Mouse (Mus musculus): ENCODE results near the gene Arhgap21.

The Arhgap21 gene

DNA sequence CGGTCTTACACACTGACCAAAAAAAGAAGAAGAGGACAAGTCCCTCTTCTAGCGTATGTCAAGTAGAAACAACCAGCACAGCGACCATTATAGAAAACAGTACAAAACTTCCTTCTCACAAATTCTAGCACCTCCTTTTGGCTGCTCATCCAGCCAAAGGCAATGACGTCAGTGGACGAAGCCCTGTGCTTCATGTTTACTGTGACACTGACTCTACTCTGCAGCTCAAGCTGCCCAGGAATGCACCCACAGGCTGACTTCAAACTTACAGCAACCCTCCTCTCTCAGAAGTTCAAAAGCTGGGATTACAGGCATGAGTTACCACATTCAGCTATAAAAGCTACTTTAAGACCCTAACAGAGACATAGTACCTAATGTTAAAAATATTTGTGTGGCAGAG is 72.2 kb downstream of the Arhgap21 start:
- no peak for DNase-seq (ENCODE audit: low spot score in 2 of 2)

DNA sequence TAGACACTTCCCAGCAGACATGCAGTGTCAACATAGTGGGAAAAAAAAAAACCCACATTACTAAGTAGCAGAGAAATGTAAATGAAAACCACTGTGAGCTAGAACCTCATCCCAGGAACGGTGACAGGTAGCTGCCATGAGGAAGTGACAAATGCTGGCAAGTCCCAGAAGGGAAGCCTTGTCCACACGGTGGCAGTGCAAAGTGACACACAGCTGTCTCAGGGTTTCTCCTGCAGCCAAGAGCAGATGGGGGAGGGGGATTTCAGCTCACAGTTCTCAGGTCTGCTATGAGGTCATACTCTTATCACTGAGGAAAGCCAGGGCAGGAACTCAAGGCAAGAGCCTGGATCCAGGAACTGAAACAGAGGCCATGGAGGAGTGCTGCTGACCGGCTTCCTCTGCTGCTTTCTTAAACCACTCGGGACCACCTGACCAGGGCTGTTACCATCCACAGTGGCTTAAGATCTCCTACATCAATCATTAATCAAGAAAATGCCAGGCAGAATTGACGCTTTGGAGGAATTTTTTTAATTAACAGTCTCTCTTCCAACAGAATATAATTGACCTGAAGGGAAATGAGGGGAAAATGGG is 74.5 kb downstream of the Arhgap21 start:
- no peak for DNase-seq (ENCODE audit: low spot score in 2 of 2)

DNA sequence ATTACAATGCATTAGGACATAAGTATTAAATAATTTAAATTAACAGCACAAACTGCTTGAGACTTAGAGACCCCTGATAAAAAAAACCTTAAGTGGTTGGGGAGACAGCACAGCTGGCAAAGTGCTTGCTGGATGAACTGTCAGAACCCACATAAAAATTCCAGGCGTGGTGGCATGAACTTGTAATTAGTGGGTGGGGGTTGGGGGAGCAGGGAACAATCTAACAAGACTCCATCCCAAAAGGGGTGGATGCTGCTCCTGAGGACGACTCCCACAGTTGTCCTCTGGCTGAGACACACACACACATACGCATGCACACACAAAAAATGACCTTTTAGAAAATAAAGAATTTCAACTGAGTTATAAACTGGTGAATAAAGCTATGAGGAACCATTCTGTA is 79.9 kb downstream of the Arhgap21 start:
- no peak for DNase-seq (ENCODE audit: low spot score in 2 of 2)

DNA sequence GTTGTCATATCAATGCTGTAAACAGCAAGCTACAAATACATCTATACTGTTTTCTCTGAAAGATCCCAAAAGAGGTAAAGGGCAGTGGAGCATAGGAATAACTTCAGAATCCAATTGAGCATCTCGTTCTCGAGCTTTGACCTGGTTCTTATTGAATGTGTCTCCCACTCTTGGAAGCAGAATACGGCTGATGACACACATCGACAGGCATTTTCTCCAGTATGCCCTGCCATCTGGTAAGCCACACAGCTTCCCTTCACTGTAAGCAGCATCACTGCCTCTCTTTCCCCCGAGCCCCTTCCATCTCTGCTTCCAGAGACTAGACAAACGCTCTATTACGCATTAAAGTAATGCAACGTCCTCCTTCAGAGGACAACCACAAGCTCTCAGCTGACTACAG is 85.4 kb downstream of the Arhgap21 start:
- DNase-seq (ENCODE audit: low spot score in 2 of 2), result no peak

DNA sequence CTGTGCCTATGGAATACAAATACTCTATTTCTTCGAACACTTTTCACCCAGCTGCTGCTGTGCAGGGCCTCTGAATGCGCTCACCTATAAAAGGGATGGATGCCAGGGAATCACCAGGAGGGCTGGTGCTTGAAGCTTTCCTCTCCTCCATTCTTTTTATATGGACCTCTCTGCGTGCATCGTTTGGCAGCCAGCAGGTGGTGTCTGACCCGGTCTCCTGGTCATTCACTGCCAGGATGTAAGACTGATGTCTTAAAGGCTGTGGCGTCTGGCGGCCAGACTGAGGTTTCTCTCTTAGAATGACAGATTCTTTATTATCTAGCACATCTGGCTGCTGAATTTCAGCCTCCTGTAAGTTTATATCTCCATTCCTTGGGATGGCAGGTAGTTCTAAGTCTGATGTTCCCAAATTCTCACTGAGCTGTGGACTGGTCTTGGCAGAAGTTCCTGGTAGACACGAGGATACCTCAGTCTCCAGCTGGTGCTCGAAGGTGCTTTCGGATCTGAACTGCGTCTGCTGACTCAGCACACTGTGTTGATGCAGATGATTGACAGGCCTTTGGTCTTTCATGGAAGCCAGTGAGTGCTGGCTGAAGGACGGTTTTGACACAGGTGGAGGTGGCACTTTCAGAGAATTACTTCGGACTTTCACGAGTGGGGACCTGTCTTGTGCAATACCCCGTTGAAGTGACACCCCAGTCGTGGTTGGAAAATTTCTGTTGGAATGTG is 88.6 kb downstream of the Arhgap21 start:
- no peak for DNase-seq (ENCODE audit: low spot score in 2 of 2)

DNA sequence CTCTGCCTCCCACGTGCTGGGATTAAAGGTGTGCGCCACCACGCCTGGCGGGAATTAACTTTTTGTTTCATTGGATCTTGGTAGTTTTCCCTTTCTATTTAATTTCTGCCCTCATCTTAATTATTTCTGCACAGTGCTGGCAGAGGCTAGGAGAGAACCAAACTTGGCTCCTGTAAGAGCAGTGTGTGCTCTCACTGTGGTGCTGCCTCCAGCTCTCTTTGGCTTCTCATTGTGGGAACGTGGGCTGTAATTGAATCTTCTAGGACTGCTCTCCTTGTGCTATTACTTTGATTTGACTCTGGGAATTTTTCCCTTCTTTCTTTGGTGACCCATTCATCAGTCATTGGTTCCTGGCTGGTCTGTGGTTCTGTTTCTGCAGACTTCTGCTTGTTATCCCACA is 94.1 kb downstream of the Arhgap21 start:
- no peak for DNase-seq (ENCODE audit: low spot score in 2 of 2)

DNA sequence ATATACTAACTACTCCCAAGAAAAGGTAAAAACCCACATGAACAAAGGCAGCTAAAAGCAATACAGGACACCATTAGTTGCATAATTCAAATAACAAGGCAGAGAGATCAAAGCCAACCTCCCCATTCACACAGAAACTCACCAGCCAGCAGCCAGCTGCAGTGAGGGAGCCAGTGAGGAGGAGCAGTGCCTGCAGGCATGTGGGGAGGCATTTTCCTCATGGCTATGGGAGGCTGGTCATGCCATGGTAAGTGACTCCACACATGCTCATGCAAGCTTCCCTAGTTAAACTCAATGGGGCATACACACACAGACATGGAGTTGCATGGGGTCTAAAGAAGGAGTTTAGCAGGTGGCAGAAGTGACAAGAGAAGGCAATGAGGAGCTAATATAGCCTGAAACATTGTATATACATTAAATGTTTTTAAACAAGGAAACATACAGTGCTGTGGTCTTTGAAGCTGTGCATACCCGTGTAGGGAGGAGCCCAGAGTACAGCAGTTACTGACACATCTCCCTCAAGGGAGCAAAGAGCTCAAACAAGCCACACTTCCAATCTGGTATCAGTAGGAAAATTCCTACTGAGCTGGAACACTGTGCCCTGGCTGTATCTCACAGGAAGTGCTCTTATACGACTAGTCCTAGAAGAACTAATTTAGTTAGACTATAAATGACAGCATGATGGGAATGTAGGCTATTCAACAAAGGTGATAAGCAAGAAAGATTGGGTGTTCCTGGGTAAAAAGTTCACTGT is 99.3 kb downstream of the Arhgap21 start:
- DNase-seq (ENCODE audit: low spot score in 2 of 2), result no peak

DNA sequence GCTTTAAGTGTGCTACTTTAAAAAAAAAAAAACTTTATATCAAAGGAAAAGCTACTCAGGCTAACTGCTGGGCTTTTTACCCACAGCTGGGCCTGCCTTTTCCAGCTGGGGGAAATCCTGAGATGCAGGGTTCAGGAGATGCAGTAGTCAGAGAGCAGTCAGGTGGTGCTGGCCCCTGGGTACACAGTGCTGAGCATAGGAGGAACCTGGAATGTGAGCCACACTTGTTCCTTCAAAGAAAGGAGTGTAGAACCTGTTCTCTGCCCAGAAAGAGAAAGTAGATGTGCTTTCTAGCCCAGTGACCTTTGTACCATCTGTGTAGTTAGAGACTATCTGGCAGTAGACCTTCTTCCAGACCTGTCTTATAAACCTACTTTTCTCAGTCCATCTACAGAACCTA is 100.6 kb downstream of the Arhgap21 start:
- no peak for DNase-seq (ENCODE audit: low spot score in 2 of 2)

DNA sequence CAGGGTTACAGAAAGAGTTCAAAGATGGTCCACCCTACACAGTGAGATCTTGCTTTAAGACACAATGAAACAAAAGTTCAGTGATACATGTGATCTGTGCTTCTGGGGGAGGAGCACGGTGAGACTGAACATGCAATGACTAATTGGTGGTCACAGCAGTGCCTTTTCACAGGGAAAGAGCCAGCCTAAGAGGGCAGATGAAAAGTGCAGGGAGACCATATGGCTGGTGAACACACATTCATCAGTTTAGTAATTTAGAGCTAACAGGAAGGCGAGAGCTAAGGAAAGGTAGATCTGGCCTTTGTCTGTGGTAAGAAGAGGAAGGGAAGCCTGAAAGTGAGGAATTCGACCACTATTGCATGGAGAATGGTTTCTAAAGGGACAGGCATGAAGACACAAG is 102.9 kb downstream of the Arhgap21 start:
- DNase-seq (ENCODE audit: low spot score in 2 of 2), result no peak

DNA sequence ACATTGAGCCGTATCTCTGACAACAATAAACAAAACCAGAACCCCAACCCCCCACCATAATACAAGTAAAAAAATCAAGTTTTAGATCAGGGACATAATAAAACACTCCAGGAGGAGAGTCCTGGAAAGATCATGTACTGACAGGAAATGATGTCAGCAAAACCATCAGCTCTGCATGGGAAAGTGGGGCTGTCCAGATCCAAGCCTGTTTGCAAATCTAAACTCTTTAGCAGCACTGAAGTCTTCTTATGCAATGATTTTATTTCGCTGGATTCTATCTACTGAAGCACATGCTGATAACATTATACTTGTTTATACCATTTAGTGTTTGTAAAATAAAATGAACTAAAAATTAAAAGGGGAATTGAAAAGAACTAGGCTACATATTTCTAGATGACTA is 104.1 kb downstream of the Arhgap21 start:
- no peak for DNase-seq (ENCODE audit: low spot score in 2 of 2)

DNA sequence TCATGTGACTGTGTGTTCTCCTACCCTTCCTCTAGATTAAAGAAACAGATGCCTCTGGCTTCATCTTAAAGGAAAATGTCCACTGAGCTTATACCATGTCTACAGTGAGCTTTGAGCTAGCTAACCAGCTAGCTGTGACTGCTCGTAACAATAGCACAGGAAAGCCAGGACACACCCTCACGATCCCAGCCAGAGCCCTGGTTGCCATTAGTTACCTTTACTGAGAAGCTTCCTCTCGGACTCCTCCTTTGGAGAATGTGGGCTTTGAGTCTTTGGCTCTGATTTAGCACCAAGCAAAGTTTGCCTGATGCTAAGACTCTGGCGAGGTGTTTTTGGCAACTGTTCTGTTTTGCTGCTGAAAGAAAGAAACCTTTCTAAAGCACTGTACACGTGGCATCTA is 107.9 kb downstream of the Arhgap21 start:
- no peak for DNase-seq (ENCODE audit: low spot score in 2 of 2)

DNA sequence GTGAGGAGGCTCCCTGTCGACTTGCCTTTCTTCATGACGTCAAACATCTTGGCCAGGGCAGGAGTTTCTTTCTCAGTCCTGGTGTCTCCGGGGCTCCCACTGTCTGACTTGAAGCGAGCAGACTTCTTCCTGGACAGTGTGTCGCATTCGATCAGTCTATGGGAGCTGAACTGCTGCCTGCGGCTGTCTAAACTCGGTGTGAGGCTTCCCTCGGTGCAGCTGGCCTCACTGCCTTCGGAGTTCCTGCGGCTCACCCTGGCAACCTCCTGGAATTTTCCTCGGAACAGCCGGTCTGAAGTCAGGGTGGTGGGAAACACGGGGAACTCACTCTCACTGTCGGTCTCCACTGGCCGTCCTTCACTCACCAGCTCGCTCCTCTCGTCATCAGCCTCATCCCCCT is 119.3 kb downstream of the Arhgap21 start:
- DNase-seq (ENCODE audit: low spot score in 2 of 2), result no peak

DNA sequence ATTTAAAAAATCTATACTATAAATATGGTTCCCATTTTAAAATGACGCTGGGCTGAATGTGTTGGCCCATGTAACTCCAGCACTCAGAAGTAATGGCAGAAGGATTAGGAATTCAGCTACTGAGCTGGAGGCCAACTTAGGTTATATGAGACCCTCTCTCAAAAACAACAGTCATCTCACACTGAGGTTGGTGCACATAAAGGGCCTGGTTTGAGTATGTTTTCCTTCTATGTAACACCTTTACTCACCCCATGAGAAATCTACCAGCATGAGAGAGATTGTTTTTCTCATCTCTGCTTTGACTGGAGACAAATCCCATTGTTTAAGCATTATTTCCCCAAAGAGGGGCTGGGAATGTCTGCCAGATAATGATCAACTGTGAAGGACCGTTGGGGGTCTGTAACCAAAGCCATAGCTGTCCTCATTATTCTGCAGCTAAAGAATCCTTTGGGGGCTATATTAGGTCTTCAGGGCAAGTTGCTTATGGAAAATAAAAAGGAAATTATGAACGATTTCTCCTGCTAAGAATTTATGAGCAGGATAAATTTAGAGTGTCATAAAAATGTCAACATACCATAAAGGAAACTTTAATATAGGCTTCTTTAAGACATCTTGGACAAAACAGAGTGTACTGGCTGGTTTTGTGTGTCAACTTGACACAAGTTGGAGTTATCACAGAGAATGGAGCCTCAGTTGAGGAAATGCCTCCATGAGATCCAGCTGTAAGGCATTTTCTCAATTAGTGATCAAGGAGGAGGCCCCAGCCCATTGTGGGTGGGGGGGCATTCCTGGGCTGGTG is 136.9 kb downstream of the Arhgap21 start:
- no peak for DNase-seq (ENCODE audit: low spot score in 2 of 2)

DNA sequence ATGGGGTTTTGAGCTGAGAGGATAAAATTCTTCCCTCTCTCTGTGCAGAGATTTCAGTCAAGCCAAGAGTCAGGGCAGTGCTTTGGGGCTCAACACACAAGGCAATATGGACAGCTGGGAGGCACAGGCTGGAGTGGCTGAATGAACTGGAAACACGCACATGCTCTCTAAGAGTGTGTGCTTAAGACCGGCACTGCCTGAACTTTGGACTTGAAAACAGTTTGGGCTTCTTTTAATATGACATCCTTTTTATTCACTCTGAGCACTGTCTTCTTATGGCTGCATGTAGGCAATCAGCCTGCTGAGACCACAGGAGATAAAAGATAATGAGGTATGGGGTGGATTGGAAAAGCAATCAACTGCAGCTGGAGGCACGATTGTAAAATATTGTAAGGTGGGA is 137.8 kb downstream of the Arhgap21 start:
- no peak for DNase-seq (ENCODE audit: low spot score in 2 of 2)

DNA sequence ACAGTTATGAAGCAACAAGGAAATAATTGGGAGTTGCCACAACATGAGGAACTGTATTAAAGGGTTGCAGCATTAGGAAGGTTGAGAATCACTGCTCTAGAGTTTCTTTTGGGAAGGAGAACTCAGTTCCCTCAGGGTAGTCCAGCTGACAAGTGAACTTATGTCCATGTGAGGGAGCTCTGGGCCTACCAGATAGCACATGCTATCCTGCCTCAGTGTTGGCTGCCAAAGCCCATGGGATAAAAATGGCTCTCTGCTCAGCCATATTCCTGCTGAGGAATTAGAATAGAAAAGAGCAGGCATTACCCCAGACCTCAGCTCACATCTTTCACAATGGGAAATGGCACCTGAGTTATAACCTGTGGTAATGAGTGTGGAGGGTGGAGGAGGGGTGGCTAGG is 142.4 kb downstream of the Arhgap21 start:
- no peak for DNase-seq (ENCODE audit: low spot score in 2 of 2)

DNA sequence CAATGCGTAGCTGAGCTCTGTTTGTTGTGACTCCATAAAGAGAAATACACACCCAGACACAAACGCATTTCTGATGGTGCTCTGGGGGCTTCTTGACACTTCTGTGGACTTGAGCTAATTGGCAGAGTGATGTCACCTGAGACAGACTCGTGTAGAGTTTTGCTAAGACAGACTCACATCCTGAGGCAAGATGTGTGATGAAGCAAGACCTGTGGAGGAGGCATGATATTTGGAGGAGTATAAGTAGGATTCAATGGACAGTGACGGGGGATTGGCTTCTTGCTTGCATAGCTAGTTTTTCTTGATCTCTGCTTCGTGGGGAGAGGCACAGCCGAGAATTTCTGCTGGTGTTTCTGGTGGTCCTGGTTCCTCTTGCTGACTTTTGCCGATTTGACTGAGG is 150.5 kb downstream of the Arhgap21 start:
- DNase-seq (ENCODE audit: low spot score in 2 of 2), result no peak

DNA sequence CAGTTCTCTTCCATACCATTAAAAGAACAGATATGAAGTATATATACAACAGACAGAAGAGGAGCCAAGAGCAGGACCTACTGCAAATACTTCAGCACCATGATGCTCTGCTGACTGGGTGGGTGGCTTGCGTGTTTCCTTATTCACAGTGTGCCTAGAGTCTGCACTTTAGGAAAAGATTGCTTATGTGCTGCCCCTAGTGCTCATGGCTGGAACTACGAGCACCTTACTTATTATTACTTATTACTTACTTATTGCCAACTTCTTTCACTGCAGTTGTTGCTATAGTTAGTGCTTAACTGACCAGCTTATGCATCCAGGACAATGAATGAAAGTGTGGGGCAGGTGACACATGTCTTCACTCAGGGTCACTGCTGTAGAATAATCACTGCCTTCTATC is 154.7 kb downstream of the Arhgap21 start:
- DNase-seq (ENCODE audit: low spot score in 2 of 2), result no peak

DNA sequence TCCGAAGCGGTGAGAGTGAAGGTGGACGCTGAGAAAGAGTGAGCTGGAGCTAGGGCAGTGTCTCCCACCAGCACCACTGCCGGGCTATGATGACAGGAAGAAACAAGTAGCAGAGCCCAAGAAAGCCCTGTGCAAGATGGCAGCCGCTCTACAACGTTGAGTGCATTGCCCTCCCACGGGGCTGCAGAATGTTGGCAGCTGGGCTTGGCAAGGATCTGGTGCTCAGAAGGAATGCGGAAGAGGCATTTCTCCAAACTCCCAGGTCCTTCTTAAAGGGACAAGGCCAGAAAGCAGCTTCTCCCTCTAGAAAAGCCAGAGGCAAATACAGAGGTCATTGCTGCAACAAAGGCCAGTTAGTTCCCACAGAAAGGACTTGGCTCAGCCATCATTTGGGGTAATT is 157.2 kb downstream of the Arhgap21 start:
- no peak for DNase-seq (ENCODE audit: low spot score in 2 of 2)

DNA sequence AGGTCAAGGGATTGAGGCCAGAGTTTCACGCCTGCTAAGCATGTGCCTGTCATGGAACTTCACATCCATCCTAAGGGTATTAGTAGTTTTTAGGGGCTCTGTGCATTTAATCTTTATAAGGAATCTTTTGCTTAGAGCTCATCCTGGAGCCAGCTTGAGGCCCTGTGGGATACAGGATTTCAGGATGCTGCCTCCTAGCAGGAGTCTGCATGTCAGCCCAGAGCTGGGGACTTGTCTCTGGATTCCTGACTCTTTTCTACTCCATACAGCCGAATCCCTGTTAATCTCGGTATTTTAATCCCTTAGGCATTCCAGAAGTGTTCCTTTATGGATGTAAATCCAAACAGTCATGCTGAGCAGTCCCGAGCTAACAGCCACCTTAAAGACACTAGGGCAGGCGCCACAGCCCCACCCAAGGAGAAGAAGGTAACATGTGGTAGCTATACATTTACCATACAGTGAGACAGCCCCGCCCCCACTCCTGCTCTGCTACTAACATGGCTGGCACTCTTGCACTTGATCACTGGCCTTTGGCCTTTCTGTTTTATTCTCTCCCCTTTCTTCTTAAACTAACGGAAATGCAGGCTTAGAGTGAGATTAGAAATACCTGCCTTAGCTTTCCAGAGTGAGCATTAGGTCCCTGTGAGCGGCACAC is 167.3 kb downstream of the Arhgap21 start:
- no peak for DNase-seq (ENCODE audit: low spot score in 2 of 2)

Data from urinary bladder, adult 18-20 months (tissue).